Mouse (Mus musculus) forebrain, embryonic 10.5 days (tissue): ENCODE measurements around the gene Akr1e1. TPM values are rescaled to one million over a fixed set of nuclear protein-coding genes. Genes with fewer than 3 reads are reported as not detected.

Source experiments
- DNase-seq: peaks from one replicate; pipeline ENCODE4 v3.0.0-alpha.2; 2017; ENCODE audit warnings: low spot score; ENCODE audit errors: extremely low spot score
- H3K27ac ChIP-seq: fragments of 300-500 bp; sonication (generic); 2 replicates; pipeline ENCODE4 v1.5.1; 2016; ENCODE audit warnings: mild to moderate bottlenecking
- H3K27me3 ChIP-seq: fragments of 300-500 bp; sonication (generic); 2 replicates; pipeline ENCODE4 v1.6.1; 2016; ENCODE audit warnings: mild to moderate bottlenecking; ENCODE audit not compliant: poor library complexity, severe bottlenecking
- H3K36me3 ChIP-seq: fragments of 300-500 bp; sonication (generic); replicated peaks from 2 replicates; pipeline ENCODE4 v1.6.1; 2016; ENCODE audit warnings: mild to moderate bottlenecking, moderate library complexity
- H3K4me1 ChIP-seq: fragments of 300-500 bp; sonication (generic); 2 replicates; pipeline ENCODE4 v1.6.1; 2016
- H3K4me3 ChIP-seq: fragments of 300-500 bp; sonication (generic); 2 replicates; pipeline ENCODE4 v1.5.1; 2016; ENCODE audit warnings: mild to moderate bottlenecking, moderate library complexity
- H3K9me3 ChIP-seq: fragments of 300-500 bp; sonication (generic); 2 replicates; pipeline ENCODE4 v1.6.1; 2016; ENCODE audit warnings: mild to moderate bottlenecking, moderate library complexity
- WGBS: fragments of 180-500 bp; shearing (Covaris S2); methylation state at CpG from one replicate; pipeline ENCODE4 v1.1.7; 2016; 5-methylcytosine and 5-hydroxymethylcytosine counted together
- polyA plus RNA-seq: library from polyadenylated mRNA; unstranded; fragments of >200 nt; fragmentation: Nextera tagmentation; extraction: Ambion mirVana; gene quantifications from 2 replicates; pipeline ENCODE4 v1.2.1, GENCODE M21; 2016

Akr1e1 gene
- polyA plus RNA-seq, 1 experiment from 2014 or later, result 54.6 TPM

GRCm38 (mm10) chr13:4559143-4559542, 49.8 kb downstream of the Akr1e1 start:
- Histone ChIP-seq H3K36me3 (no peaks in the 10 kb centered on the region), H3K9me3 (no peaks in the 10 kb centered on the region), H3K4me3 (no peak overlapping the region), H3K27ac (no peak overlapping the region), H3K27me3 (no peaks in the 10 kb centered on the region), H3K4me1 (no peaks in the 10 kb centered on the region)
- WGBS, result 75% methylated on average over 1 of the region's 1 CpGs
- no peak for DNase-seq

Other genes with a start within 250 kb of the Akr1e1 start
- not detected in 2 replicates for gene Akr1c6, start 174.9 kb downstream of the Akr1e1 start, polyA plus RNA-seq
- not detected in 2 replicates for gene Akr1c20, start 85.8 kb downstream of the Akr1e1 start, polyA plus RNA-seq
- not detected in 2 replicates for gene Akr1c21, start 35.1 kb downstream of the Akr1e1 start, polyA plus RNA-seq